Mouse (Mus musculus): ENCODE measurements around the gene Pde1c. TPM values are rescaled to one million over a fixed set of nuclear protein-coding genes. Genes with fewer than 3 reads are reported as not detected.

The Pde1c gene
- polyA plus RNA-seq, 1 experiment, result 0.01 TPM

DNA sequence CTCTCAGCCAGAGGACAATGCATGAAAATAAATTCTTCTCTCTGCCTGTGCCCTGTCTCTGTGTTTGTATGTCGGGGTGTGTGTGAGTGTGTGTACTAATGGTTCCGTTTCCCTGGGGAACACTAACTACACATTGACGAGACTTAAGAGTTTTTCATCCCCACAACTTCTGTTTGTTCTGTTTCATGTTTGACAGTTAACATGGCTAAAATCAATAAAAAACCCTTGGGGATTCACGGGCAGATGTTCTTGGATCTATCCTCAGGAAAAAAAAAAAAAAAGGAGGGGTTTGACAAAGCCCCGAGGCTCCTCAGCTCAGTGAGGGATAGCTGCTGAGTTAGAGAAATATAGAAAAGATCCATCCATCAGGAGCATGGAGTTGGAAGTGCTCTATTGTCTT lies 524.6 kb downstream of the Pde1c start:
- no peaks in the 10 kb centered on the region for H3K36me3 ChIP-seq (ENCODE audit: control insufficient read depth)
- H3K27me3 ChIP-seq (ENCODE audit: control insufficient read depth), result no peaks in the 10 kb centered on the region
- no peaks in the 10 kb centered on the region for H3K9me3 ChIP-seq (ENCODE audit: control insufficient read depth, low read length)
- TF ChIP-seq TAL1 (IDR thresholded peaks at IDR 0.05; ENCODE audit: low read length), result no peak
- no peak for TF ChIP-seq GATA1 (IDR thresholded peaks at IDR 0.05; ENCODE audit: low read length)
- H3K4me1 ChIP-seq (ENCODE audit: control insufficient read depth), result no peaks in the 10 kb centered on the region
- no peak overlapping the region for H3K4me3 ChIP-seq (replicated peaks)

DNA sequence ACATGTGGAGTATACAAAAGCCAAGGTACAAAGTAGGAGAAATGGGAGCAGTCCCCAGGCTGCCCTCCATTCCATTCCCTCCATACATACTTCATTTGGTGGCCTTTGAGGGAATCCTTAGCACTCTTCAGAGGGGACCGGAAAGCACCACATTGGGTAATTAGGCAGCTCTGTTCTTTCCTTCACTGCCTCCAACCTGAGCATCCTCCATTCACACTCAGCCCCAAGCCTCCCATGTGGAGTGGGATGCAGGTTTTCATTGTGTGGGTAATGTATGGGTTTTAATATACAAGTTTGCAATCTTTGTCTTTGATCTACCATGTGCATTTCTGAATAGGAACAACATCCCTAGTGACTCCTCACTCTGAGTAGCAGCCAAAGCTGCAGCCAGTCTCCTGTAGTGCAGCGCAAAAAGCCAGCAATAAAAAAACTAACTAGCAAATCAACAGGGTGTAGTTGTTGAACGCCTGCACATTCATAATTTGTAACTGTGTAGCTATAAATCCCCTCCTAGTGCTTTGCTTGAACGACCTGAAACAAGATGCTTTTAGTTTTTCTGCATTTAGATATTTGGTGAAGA lies 529.3 kb downstream of the Pde1c start:
- Histone ChIP-seq H3K9me3 (ENCODE audit: control insufficient read depth, low read length) (no peaks in the 10 kb centered on the region), H3K4me3 (replicated peaks) (no peak overlapping the region), H3K27me3 (ENCODE audit: control insufficient read depth) (no peaks in the 10 kb centered on the region), H3K4me1 (ENCODE audit: control insufficient read depth) (no peaks in the 10 kb centered on the region), H3K36me3 (ENCODE audit: control insufficient read depth) (no peaks in the 10 kb centered on the region)
- no peak for TF ChIP-seq GATA1 (IDR thresholded peaks at IDR 0.05; ENCODE audit: low read length)
- no peak for TF ChIP-seq TAL1 (IDR thresholded peaks at IDR 0.05; ENCODE audit: low read length)

DNA sequence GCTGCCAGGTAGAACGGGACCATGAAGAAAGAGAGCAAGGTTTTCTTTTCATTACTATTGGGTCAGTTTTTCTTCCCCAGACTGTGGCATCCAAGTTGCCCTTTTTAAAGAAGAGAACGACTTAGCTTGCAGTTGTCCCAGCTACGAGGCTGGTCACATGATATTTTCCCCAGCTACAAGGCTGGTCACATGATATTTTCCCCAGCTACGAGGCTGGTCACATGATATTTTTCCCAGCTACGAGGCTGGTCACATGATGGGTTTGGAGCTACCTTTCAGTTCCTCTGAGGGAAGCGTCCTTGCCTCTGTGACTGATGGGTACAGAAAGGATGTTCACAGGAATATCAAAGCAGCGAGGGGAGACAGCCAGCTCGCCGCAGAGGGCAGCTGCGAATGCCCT lies 533.8 kb downstream of the Pde1c start:
- no peaks in the 10 kb centered on the region for H3K27me3 ChIP-seq (ENCODE audit: control insufficient read depth)
- H3K9me3 ChIP-seq (ENCODE audit: control insufficient read depth, low read length), result no peaks in the 10 kb centered on the region
- TF ChIP-seq GATA1 (IDR thresholded peaks at IDR 0.05; ENCODE audit: low read length) (no peak), TAL1 (IDR thresholded peaks at IDR 0.05; ENCODE audit: low read length) (no peak)
- no peaks in the 10 kb centered on the region for H3K36me3 ChIP-seq (ENCODE audit: control insufficient read depth)
- no peak overlapping the region for H3K4me3 ChIP-seq (replicated peaks)
- H3K4me1 ChIP-seq (ENCODE audit: control insufficient read depth), result no peaks in the 10 kb centered on the region

DNA sequence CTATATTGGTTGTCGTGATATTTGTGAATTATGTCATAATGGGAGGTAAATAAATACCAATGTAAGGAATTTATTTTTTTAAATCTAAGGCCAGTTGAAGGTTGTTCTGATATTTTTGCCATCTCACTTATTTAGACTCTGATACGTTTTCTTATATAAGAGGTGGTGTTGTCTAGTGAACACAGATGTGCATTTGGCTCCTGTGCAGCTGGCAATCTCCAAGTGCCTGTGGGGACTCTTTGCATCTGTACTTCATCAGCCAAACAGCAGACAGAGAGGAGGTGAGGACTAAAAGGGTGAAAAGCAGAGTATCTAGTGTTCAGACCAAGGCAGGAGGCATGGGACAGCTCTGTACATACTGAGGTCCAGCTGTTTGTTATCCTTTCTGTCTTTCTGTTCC lies 536.7 kb downstream of the Pde1c start:
- H3K36me3 ChIP-seq (ENCODE audit: control insufficient read depth), result no peaks in the 10 kb centered on the region
- no peaks in the 10 kb centered on the region for H3K27me3 ChIP-seq (ENCODE audit: control insufficient read depth)
- no peaks in the 10 kb centered on the region for H3K9me3 ChIP-seq (ENCODE audit: control insufficient read depth, low read length)
- H3K4me1 ChIP-seq (ENCODE audit: control insufficient read depth), result no peaks in the 10 kb centered on the region
- no peak overlapping the region for H3K4me3 ChIP-seq (replicated peaks)
- TF ChIP-seq GATA1 (IDR thresholded peaks at IDR 0.05; ENCODE audit: low read length) (no peak), TAL1 (IDR thresholded peaks at IDR 0.05; ENCODE audit: low read length) (no peak)

DNA sequence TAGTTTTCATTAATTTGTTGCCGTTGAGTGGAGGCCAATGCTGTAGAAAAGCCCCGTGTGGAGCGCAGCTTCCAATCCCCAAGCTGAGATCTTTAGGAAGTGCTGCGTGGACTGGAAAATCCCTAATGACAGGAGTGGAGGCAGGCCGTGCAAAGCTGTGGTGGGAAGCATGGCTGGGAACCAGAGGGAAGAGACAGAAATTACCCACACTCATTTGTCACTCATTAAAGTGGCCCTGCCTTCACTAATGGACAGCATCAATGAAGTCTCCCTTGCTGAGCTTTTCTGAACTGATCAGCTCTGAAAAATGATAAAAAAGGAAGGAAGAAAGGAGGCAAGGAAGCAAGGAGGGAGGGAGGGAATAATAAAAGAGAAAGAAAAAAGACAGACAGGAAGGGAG lies 538.9 kb downstream of the Pde1c start:
- no peak overlapping the region for H3K4me3 ChIP-seq (replicated peaks)
- no peaks in the 10 kb centered on the region for H3K4me1 ChIP-seq (ENCODE audit: control insufficient read depth)
- no peaks in the 10 kb centered on the region; the same call in 1 of the 2 replicates for H3K9me3 ChIP-seq (ENCODE audit: control insufficient read depth, low read length)
- no peaks in the 10 kb centered on the region for H3K27me3 ChIP-seq (ENCODE audit: control insufficient read depth)
- TF ChIP-seq TAL1 (IDR thresholded peaks at IDR 0.05; ENCODE audit: low read length), result no peak
- TF ChIP-seq GATA1 (IDR thresholded peaks at IDR 0.05; ENCODE audit: low read length), result no peak
- H3K36me3 ChIP-seq (ENCODE audit: control insufficient read depth), result no peaks in the 10 kb centered on the region

DNA sequence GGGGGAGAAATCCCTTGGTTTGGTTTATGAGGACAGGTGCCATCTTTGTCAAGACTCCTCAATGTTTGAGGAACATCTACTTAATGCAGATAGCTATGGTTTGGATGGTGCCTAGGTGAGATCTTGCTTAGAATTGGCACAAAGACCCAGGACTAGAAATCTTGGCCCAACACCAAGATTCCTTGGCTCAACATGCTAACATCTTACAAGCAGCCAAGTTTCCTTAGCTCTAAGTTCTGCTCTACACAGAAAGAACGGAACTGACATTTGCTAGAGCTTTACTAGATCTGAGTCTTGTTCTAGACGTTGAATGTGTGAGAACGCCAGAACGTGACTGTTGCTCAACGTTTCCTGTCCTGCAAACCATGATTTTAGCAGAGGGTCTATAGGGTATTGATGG lies 540.9 kb downstream of the Pde1c start:
- no peaks in the 10 kb centered on the region for H3K4me1 ChIP-seq (ENCODE audit: control insufficient read depth)
- H3K9me3 ChIP-seq (ENCODE audit: control insufficient read depth, low read length), result no peaks in the 10 kb centered on the region; the same call in 1 of the 2 replicates
- TF ChIP-seq TAL1 (IDR thresholded peaks at IDR 0.05; ENCODE audit: low read length) (no peak), GATA1 (IDR thresholded peaks at IDR 0.05; ENCODE audit: low read length) (no peak)
- no peaks in the 10 kb centered on the region for H3K36me3 ChIP-seq (ENCODE audit: control insufficient read depth)
- H3K4me3 ChIP-seq (replicated peaks), result no peak overlapping the region
- H3K27me3 ChIP-seq (ENCODE audit: control insufficient read depth), result no peaks in the 10 kb centered on the region

DNA sequence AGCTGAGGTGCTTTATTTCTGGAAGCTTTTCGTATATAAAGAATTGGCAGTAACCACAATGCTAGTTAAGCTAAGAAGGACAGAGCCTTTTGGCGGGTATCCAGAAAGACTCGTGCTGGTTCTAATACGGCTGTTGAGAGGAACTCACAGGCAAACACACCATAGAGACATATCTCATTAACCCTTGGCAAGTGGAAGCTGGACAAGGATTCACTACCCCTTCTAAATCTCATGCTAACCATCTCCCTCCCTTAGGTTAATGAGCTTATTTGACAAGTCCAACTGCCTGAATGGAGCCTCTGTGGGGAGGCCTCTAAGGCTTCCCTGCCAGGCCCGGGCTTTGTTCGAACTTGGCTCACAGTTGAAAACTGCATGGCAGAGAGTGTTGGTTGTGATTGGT lies 541.6 kb downstream of the Pde1c start:
- Histone ChIP-seq H3K36me3 (ENCODE audit: control insufficient read depth) (no peaks in the 10 kb centered on the region), H3K27me3 (ENCODE audit: control insufficient read depth) (no peaks in the 10 kb centered on the region), H3K4me3 (replicated peaks) (no peak overlapping the region), H3K4me1 (ENCODE audit: control insufficient read depth) (no peaks in the 10 kb centered on the region), H3K9me3 (ENCODE audit: control insufficient read depth, low read length) (no peaks in the 10 kb centered on the region; the same call in 1 of the 2 replicates)
- TF ChIP-seq TAL1 (IDR thresholded peaks at IDR 0.05; ENCODE audit: low read length) (no peak), GATA1 (IDR thresholded peaks at IDR 0.05; ENCODE audit: low read length) (no peak)

DNA sequence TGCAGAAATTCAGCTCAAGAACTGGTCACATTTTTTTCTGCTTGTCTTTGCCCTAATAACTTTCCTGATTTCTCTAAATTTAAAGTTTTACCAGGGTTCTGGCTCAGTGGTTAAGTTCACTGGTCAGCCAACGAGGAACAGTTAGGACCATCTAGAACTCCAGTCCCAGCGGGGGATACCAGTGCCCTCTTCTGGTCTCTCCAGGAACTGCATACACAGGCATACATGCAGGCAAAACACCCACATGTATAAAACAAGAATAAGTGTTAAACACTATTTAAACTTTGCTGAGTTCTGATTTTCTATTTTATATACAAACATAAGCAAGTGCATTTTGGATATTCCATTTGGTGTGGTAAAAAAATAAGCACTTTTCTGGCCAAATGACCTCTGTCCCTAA lies 543.4 kb downstream of the Pde1c start:
- Histone ChIP-seq H3K4me1 (ENCODE audit: control insufficient read depth) (no peaks in the 10 kb centered on the region), H3K27me3 (ENCODE audit: control insufficient read depth) (no peaks in the 10 kb centered on the region), H3K36me3 (ENCODE audit: control insufficient read depth) (no peaks in the 10 kb centered on the region), H3K9me3 (ENCODE audit: control insufficient read depth, low read length) (no peaks in the 10 kb centered on the region; the same call in 1 of the 2 replicates), H3K4me3 (replicated peaks) (no peak overlapping the region)
- no peak for TF ChIP-seq GATA1 (IDR thresholded peaks at IDR 0.05; ENCODE audit: low read length)
- TF ChIP-seq TAL1 (IDR thresholded peaks at IDR 0.05; ENCODE audit: low read length), result no peak

Other genes with a start within 250 kb of the Pde1c start
- gene Lsm5, start 135.6 kb upstream of the Pde1c start, polyA plus RNA-seq (2012), result 0.08 TPM in 1 of 2 replicates, not detected in the other
- gene Avl9, start 145.8 kb upstream of the Pde1c start, polyA plus RNA-seq (2012), result 0.18 and 0.20 TPM in 2 replicates
- gene Kbtbd2, start 228.7 kb upstream of the Pde1c start, polyA plus RNA-seq (2012), result 0.36 and 0.48 TPM in 2 replicates